Mouse (Mus musculus) MEL (cell line): ENCODE data around the gene Gpld1. TPM values are rescaled to one million over a fixed set of nuclear protein-coding genes. Genes with fewer than 3 reads are reported as not detected.
A peak's percentile ranks its signal among the peaks of the same experiment; 100 is the strongest.

Experiments
- DNase-seq: peaks from one replicate; pipeline ENCODE4 v3.0.0; 2011; ENCODE audit warnings: low read depth, low spot score
- H3K27ac ChIP-seq: 2 replicates; pipeline ENCODE4 v1.5.1; 2012; ENCODE audit warnings: low read depth, mild to moderate bottlenecking, control low read depth, low read length, moderate library complexity; ENCODE audit not compliant: control insufficient read depth
- H3K27me3 ChIP-seq, 2 experiments: fragments of 150-350 bp in 1 of 2; sonication (generic) in 1 of 2; 2 replicates each; pipeline ENCODE4 v1.6.1; 2012; ENCODE audit warnings: low read length in 2 of 2, mild to moderate bottlenecking in 2 of 2, improper control_type of control experiment in 1 of 2, moderate library complexity in 1 of 2; ENCODE audit not compliant: insufficient read depth in 2 of 2, control insufficient read depth in 1 of 2
- H3K36me3 ChIP-seq, 2 experiments: 2 replicates each; pipeline ENCODE4 v1.6.1; 2012 to 2014; ENCODE audit warnings: low read length in 2 of 2, improper control_type of control experiment in 1 of 2, inconsistent platforms in 1 of 2, mild to moderate bottlenecking in 1 of 2; ENCODE audit not compliant: insufficient read depth in 2 of 2, control insufficient read depth in 1 of 2
- H3K4me1 ChIP-seq, 2 experiments: fragments of 150-350 bp in 1 of 2; sonication (generic) in 1 of 2; 2 replicates each; pipeline ENCODE4 v1.6.1; 2012; ENCODE audit warnings: low read length in 2 of 2, improper control_type of control experiment in 1 of 2, mild to moderate bottlenecking in 1 of 2; ENCODE audit not compliant: insufficient read depth in 2 of 2, control insufficient read depth in 1 of 2
- H3K4me3 ChIP-seq, 2 experiments: fragments of 150-350 bp in 1 of 2; sonication (generic) in 1 of 2; 2 replicates each; pipeline ENCODE4 v1.5.1; 2012; ENCODE audit warnings: low read depth in 2 of 2, low read length in 2 of 2, mild to moderate bottlenecking in 2 of 2, moderate library complexity in 2 of 2, control low read depth in 1 of 2, improper control_type of control experiment in 1 of 2; ENCODE audit not compliant: control insufficient read depth in 1 of 2, insufficient read depth in 1 of 2
- H3K79me2 ChIP-seq: 2 replicates; pipeline ENCODE4 v1.6.1; 2012; ENCODE audit warnings: mild to moderate bottlenecking, low read length, moderate library complexity; ENCODE audit not compliant: control insufficient read depth, poor library complexity, insufficient read depth
- H3K9ac ChIP-seq: 2 replicates; pipeline ENCODE4 v1.6.1; 2012; ENCODE audit warnings: low read depth, mild to moderate bottlenecking, control low read depth, low read length, moderate library complexity; ENCODE audit not compliant: control insufficient read depth, poor library complexity, severe bottlenecking
- H3K9me3 ChIP-seq: fragments of 150-350 bp; sonication (generic); replicated peaks from 2 replicates; pipeline ENCODE4 v1.6.1; 2012; ENCODE audit warnings: mild to moderate bottlenecking, low read length, improper control_type of control experiment, moderate library complexity; ENCODE audit not compliant: insufficient read depth
- BHLHE40 ChIP-seq: IDR thresholded peaks from 2 replicates; pipeline ENCODE4 v1.6.1; 2012; ENCODE audit warnings: low read depth, mild to moderate bottlenecking, inconsistent platforms, low read length, improper control_type of control experiment, borderline replicate concordance
- CHD1 ChIP-seq: IDR thresholded peaks from 2 replicates; pipeline ENCODE4 v1.6.1; 2012; ENCODE audit warnings: low read depth, mild to moderate bottlenecking, inconsistent platforms, low read length, improper control_type of control experiment
- CHD2 ChIP-seq: IDR thresholded peaks from 2 replicates; pipeline ENCODE4 v1.6.1; 2011; ENCODE audit warnings: low read length, improper control_type of control experiment
- E2F4 ChIP-seq: IDR thresholded peaks from 2 replicates; pipeline ENCODE4 v1.6.1; 2011; ENCODE audit warnings: low read depth, low read length, improper control_type of control experiment, borderline replicate concordance
- EP300 ChIP-seq, 2 experiments: IDR thresholded peaks; 2 replicates each; pipeline ENCODE4 v1.6.1; 2011; ENCODE audit warnings: improper control_type of control experiment in 2 of 2, low read length in 2 of 2, low read depth in 1 of 2, mild to moderate bottlenecking in 1 of 2
- ETS1 ChIP-seq: IDR thresholded peaks from 2 replicates; pipeline ENCODE4 v1.6.1; 2012; ENCODE audit warnings: low read depth, mild to moderate bottlenecking, inconsistent platforms, low read length, improper control_type of control experiment, moderate library complexity
- GATA1 ChIP-seq: IDR thresholded peaks from 2 replicates; pipeline ENCODE4 v1.6.1; 2011; ENCODE audit warnings: low read depth, low read length, improper control_type of control experiment
- HCFC1 ChIP-seq: IDR thresholded peaks from 2 replicates; pipeline ENCODE4 v1.6.1; 2012; ENCODE audit warnings: low read depth, mild to moderate bottlenecking, inconsistent platforms, low read length, improper control_type of control experiment, moderate library complexity
- KAT2A ChIP-seq: conservative IDR thresholded peaks from 2 replicates; pipeline ENCODE4 v1.6.1; 2012; ENCODE audit warnings: low read depth, low read length, improper control_type of control experiment, inconsistent platforms
- MAFK ChIP-seq: IDR thresholded peaks from 2 replicates; pipeline ENCODE4 v1.6.1; 2011; ENCODE audit warnings: low read depth, mild to moderate bottlenecking, low read length, improper control_type of control experiment, borderline replicate concordance
- MAZ ChIP-seq: IDR thresholded peaks from 2 replicates; pipeline ENCODE4 v1.6.1; 2012; ENCODE audit warnings: low read depth, mild to moderate bottlenecking, inconsistent platforms, low read length, improper control_type of control experiment
- MYC ChIP-seq: IDR thresholded peaks from 2 replicates; pipeline ENCODE4 v1.6.1; 2011; ENCODE audit warnings: low read depth, mild to moderate bottlenecking, low read length, improper control_type of control experiment, moderate library complexity
- NELFE ChIP-seq: IDR thresholded peaks from 2 replicates; pipeline ENCODE4 v1.6.1; 2011; ENCODE audit warnings: low read depth, low read length, improper control_type of control experiment
- POLR2A ChIP-seq, 2 experiments: IDR thresholded peaks; 2 replicates each; pipeline ENCODE4 v1.6.1; 2011 to 2012; ENCODE audit warnings: low read length in 2 of 2, mild to moderate bottlenecking in 2 of 2, control low read depth in 1 of 2, improper control_type of control experiment in 1 of 2, low read depth in 1 of 2, moderate library complexity in 1 of 2; ENCODE audit not compliant: control insufficient read depth in 1 of 2, insufficient read depth in 1 of 2, poor library complexity in 1 of 2
- RCOR1 ChIP-seq: IDR thresholded peaks from 2 replicates; pipeline ENCODE4 v1.6.1; 2012; ENCODE audit warnings: low read depth, mild to moderate bottlenecking, inconsistent platforms, low read length, improper control_type of control experiment
- TAL1 ChIP-seq: IDR thresholded peaks from 2 replicates; pipeline ENCODE4 v1.6.1; 2012; ENCODE audit warnings: mild to moderate bottlenecking, inconsistent platforms, low read length, moderate library complexity, mixed read lengths
- TBP ChIP-seq: IDR thresholded peaks from 2 replicates; pipeline ENCODE4 v1.8.0; 2011; ENCODE audit warnings: low read depth, low read length, improper control_type of control experiment
- TCF12 ChIP-seq: IDR thresholded peaks from 2 replicates; pipeline ENCODE4 v1.6.1; 2014; ENCODE audit warnings: low read depth, mild to moderate bottlenecking, inconsistent platforms, low read length, improper control_type of control experiment, moderate library complexity
- USF1 ChIP-seq: IDR thresholded peaks from 2 replicates; pipeline ENCODE4 v1.6.1; 2014; ENCODE audit warnings: low read depth, mild to moderate bottlenecking, inconsistent platforms, low read length, improper control_type of control experiment, moderate library complexity
- ZC3H11A ChIP-seq: IDR thresholded peaks from 2 replicates; pipeline ENCODE4 v1.6.1; 2012; ENCODE audit warnings: low read depth, mild to moderate bottlenecking, inconsistent platforms, low read length, improper control_type of control experiment
- ZMIZ1 ChIP-seq: IDR thresholded peaks from 2 replicates; pipeline ENCODE4 v1.6.1; 2012; ENCODE audit warnings: low read depth, mild to moderate bottlenecking, inconsistent platforms, low read length, improper control_type of control experiment, moderate library complexity
- polyA plus RNA-seq, 2 experiments: library from polyadenylated mRNA; stranded (reverse) in 1 of 2; unstranded in 1 of 2; fragments of >175 nt in 1 of 2; fragments of >200 nt in 1 of 2; gene quantifications; 2 replicates each; pipeline versions ENCODE4 v1.2.1 to v1.2.4; 2012; ENCODE audit warnings: low replicate concordance in 2 of 2, low read depth in 1 of 2; ENCODE audit not compliant: insufficient read length in 2 of 2, insufficient read depth in 1 of 2, missing spikeins in 1 of 2
- total RNA-seq: library from RNA; depleted of rRNA; stranded (reverse); fragments of 300-350 nt; gene quantifications from 2 replicates; pipeline ENCODE4 v1.2.3, GENCODE M21; 2012

The Gpld1 gene
- total and polyA plus RNA-seq, 3 experiments = 0.03 to 0.92 TPM; not detected in 1

DNA sequence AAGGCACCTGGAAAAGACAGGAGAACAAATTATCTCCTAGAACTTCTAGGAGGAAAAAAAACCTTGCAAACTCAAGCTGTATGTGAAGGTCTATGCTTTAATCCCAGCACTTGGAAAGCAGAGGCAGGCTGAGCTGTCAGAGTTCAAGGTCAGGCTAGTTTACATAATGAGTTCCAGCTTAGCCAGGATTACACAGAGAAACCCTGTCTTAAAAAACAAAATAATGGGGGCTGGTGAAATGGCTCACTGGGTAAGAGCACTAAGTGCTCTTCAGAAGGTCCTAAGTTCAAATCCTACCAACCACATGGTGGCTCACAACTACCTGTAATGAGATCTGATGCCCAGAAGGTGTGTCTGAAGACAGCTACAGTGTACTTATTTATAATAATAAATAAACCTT, 12.4 kb upstream of the Gpld1 start:
- DNase-seq = no peak
- H3K4me1 ChIP-seq = no peaks in the 10 kb centered on the region
- H3K27ac ChIP-seq = no peak overlapping the region
- no peaks in the 10 kb centered on the region for H3K79me2 ChIP-seq
- no peaks in the 10 kb centered on the region; a peak in 2 of 4 replicates for H3K27me3 ChIP-seq
- H3K9me3 ChIP-seq = no peaks in the 10 kb centered on the region
- no peak overlapping the region for H3K9ac ChIP-seq
- TF ChIP-seq CHD1 (no peak), POLR2A (IDR thresholded peaks at IDR 0.05; ENCODE audit: control insufficient read depth in 1 of 2, insufficient read depth in 1 of 2, low read depth in 1 of 2, low read length in 2 of 2, poor library complexity in 1 of 2) (no peak), ZMIZ1 (no peak), TBP (no peak), MYC (no peak), TCF12 (no peak), NELFE (no peak), EP300 (IDR thresholded peaks at IDR 0.05; ENCODE audit: low read depth in 1 of 2, low read length in 2 of 2) (no peak), USF1 (no peak)
- H3K4me3 ChIP-seq = no peak overlapping the region
- no peaks in the 10 kb centered on the region for H3K36me3 ChIP-seq

DNA sequence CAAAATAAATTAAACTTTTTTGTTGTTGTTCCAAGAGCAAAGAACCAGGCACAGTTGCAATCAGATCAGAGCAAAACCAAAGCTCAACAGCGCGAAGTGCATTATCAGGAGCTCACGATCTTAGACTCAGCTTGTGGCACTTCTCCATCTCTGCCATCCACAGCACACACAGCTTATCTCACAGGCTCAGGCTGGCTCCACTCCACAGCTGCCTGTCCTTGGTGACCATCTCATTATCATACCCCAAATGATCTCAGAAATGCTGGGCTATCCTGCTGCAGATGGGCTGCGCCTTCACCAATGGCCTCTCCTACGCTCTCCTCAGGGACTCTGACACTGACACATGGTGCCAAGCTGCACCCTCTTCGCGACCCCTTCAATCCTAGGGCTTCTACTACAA, 9.8 kb upstream of the Gpld1 start:
- Histone ChIP-seq H3K36me3 (no peaks in the 10 kb centered on the region), H3K9me3 (no peaks in the 10 kb centered on the region), H3K27me3 (peaks cover 0 to 1% of the 10 kb centered on the region in 2 experiments; a peak in 2 of 4 replicates), H3K4me1 (no peaks in the 10 kb centered on the region; a peak in 1 of 4 replicates), H3K27ac (no peak overlapping the region), H3K9ac (no peak overlapping the region), H3K4me3 (no peak overlapping the region), H3K79me2 (no peaks in the 10 kb centered on the region)
- TF ChIP-seq RCOR1 = peak; percentile 82
- no peak for TF ChIP-seq CHD2
- no peak for TF ChIP-seq ZC3H11A
- TF ChIP-seq KAT2A = no peak
- no peak for TF ChIP-seq MYC
- no peak for TF ChIP-seq MAFK
- TF ChIP-seq TAL1 = peak; percentile 67
- TF ChIP-seq BHLHE40 = 0 out of 2 replicates have a peak, but pooled peaks have one; percentile 15
- peak; percentile 54 to 66; a peak in 3 of 4 replicates for TF ChIP-seq EP300 (IDR thresholded peaks at IDR 0.05; ENCODE audit: low read depth in 1 of 2, low read length in 2 of 2)
- TF ChIP-seq GATA1 = peak; percentile 81
- peak; percentile 67 for TF ChIP-seq ETS1
- TF ChIP-seq HCFC1 = no peak
- TF ChIP-seq MAZ = no peak
- peak; percentile 87 for TF ChIP-seq TCF12
- TF ChIP-seq USF1 = no peak
- no peak for TF ChIP-seq E2F4
- DNase-seq = peak; percentile 51
